Mouse (Mus musculus) spleen, adult 2 months (tissue): ENCODE results near the gene Heatr1.

Experiments
- CTCF ChIP-seq: fragments of 200-500 bp; IDR thresholded peaks from 2 replicates; pipeline ENCODE4 v1.5.1; 2011; ENCODE audit warnings: mild to moderate bottlenecking, inconsistent platforms; ENCODE audit not compliant: insufficient read depth, insufficient read length, insufficient replicate concordance; ENCODE audit errors: extremely low read depth
- POLR2A ChIP-seq: fragments of 200-500 bp; IDR thresholded peaks from 2 replicates; pipeline ENCODE4 v1.6.1; 2011; ENCODE audit warnings: low read depth, low read length, inconsistent platforms

GRCm38 (mm10) chr13:12346837-12347236 lies 48.0 kb upstream of the Heatr1 start:
- no peak for TF ChIP-seq POLR2A
- TF ChIP-seq CTCF = no peak
